Mouse (Mus musculus) heart, postnatal 0 days (tissue): ENCODE measurements at regions not wholly inside any gene's neighbourhood (a gene's known extent, or its start where the extent isn't known, plus 50 kb on each side); places are given as distances from the start of the nearest gene placed in this dataset.

ENCODE experiments used
- ATAC-seq: fragments of 200-750 bp; cut with Nextera tagmentation; 2 replicates; pipeline ENCODE4 v1.8.0; 2017; ENCODE audit warnings: low read depth, moderate number of reproducible peaks, moderate library complexity; ENCODE audit not compliant: insufficient read depth
- DNase-seq: peaks from one replicate; pipeline ENCODE4 v3.0.0-alpha.2; 2016; ENCODE audit warnings: low spot score
- H3K27ac ChIP-seq: fragments of 300-500 bp; sonication (generic); 2 replicates; pipeline ENCODE4 v1.5.1; 2014; ENCODE audit warnings: low read depth, mild to moderate bottlenecking
- H3K27me3 ChIP-seq: fragments of 300-500 bp; sonication (generic); 2 replicates; pipeline ENCODE4 v1.6.1; 2014; ENCODE audit warnings: low read length, mixed read lengths; ENCODE audit not compliant: control insufficient read depth, insufficient read depth
- H3K36me3 ChIP-seq: fragments of 300-500 bp; sonication (generic); replicated peaks from 2 replicates; pipeline ENCODE4 v1.6.1; 2014; ENCODE audit warnings: low read length, mixed read lengths; ENCODE audit not compliant: control insufficient read depth, insufficient read depth
- H3K4me1 ChIP-seq: fragments of 300-500 bp; sonication (generic); 2 replicates; pipeline ENCODE4 v1.6.1; 2014; ENCODE audit warnings: antibody characterized with exemption; ENCODE audit not compliant: control insufficient read depth, insufficient read depth
- H3K4me2 ChIP-seq: fragments of 300-500 bp; sonication (generic); 2 replicates; pipeline ENCODE4 v1.6.1; 2014; ENCODE audit warnings: low read depth, mild to moderate bottlenecking, low read length, moderate library complexity
- H3K4me3 ChIP-seq: fragments of 300-500 bp; sonication (generic); 2 replicates; pipeline ENCODE4 v1.5.1; 2014; ENCODE audit warnings: low read depth, low read length
- H3K9ac ChIP-seq: fragments of 300-500 bp; sonication (generic); replicated peaks from 2 replicates; pipeline ENCODE4 v1.6.1; 2014; ENCODE audit warnings: low read depth, low read length, mixed read lengths
- H3K9me3 ChIP-seq: fragments of 300-500 bp; sonication (generic); replicated peaks from 2 replicates; pipeline ENCODE4 v1.6.1; 2016; ENCODE audit warnings: low read length; ENCODE audit not compliant: control insufficient read depth
- CTCF ChIP-seq: IDR thresholded peaks from 2 replicates; pipeline ENCODE4 v1.5.1; 2016; ENCODE audit warnings: antibody characterized with exemption, control low read depth, low read depth
- EP300 ChIP-seq: IDR thresholded peaks from 2 replicates; pipeline ENCODE4 v1.6.1; 2016; ENCODE audit warnings: antibody characterized with exemption, low read depth
- WGBS: fragments of 180-500 bp; shearing (Covaris S2); extraction: QIAGEN DNeasy Blood & Tissue Kit; methylation state at CpG from one replicate; pipeline ENCODE4 v1.1.7; 2014; 5-methylcytosine and 5-hydroxymethylcytosine counted together

DNA sequence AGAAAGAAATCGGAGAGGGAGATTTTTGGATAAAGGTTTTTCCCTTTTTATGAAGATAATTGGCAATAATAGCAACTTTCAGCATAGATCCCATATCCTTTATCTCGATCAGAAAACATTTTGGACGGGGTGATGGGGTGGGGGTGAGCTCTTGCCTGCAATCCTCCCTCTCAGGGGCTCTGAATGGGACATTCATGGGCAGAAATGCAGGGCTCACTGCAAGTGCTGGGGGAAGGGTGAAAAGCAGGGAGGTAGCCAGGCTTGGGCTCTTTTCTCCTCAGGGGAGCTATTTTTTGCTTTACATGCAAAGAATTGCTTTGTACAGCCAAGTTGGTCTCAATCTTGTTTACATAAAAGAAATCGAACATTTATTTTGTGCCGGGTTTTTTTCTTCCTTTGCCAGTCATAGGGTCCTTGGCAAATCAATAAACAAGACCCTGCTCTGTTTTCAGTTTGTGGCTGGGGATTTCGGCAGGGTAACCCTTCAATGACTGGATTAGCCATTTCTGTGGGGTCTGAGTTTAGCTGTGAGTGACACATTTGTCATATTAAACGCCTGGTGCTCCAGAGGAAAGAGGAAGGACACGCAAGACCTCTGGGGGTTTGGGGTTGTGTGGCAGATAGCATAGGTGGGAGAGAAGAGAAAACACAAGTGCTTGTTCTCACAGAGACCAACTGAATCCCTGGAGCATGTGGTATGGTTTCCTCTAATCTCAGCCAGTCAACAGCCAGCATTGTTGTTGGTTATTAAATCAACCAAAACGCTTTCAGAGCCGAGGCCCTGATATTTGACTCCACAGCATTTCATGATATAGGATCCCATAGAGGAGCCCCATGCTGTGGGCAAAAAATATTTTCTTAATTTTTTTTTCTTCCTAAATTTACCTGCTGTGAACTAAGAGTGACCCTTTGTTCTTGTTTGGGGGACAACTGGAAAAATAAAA is 96.8 kb upstream of the Bmper start:
- ATAC-seq (no peak), DNase-seq (no peak)
- no peaks in the 10 kb centered on the region for H3K27me3 ChIP-seq
- H3K4me3 ChIP-seq: no peak overlapping the region
- no peaks in the 10 kb centered on the region for H3K4me1 ChIP-seq
- no peak overlapping the region for H3K4me2 ChIP-seq
- H3K36me3 ChIP-seq: no peaks in the 10 kb centered on the region
- no peak overlapping the region for H3K27ac ChIP-seq
- whole genome bisulfite sequencing: 67% methylated on average over 10 of the region's 10 CpGs
- no peaks in the 10 kb centered on the region for H3K9me3 ChIP-seq
- no peak overlapping the region for H3K9ac ChIP-seq
- TF ChIP-seq EP300 (no peak), CTCF (no peak)

- H3K9me3 ChIP-seq: no peaks in the 10 kb centered on the region
- no peak overlapping the region for H3K4me3 ChIP-seq
- DNase-seq (no peak), ATAC-seq (no peak)
- 48% methylated on average over 9 of the region's 9 CpGs for WGBS
- H3K4me2 ChIP-seq: no peak overlapping the region
- H3K9ac ChIP-seq: no peak overlapping the region
- no peaks in the 10 kb centered on the region for H3K27me3 ChIP-seq
- no peak overlapping the region for H3K27ac ChIP-seq
- no peaks in the 10 kb centered on the region for H3K36me3 ChIP-seq
- TF ChIP-seq EP300: no peak
- TF ChIP-seq CTCF: no peak
- H3K4me1 ChIP-seq: no peaks in the 10 kb centered on the region
Observed at GRCm38 (mm10) chr9:23127338-23128017, 95.4 kb upstream of the Bmper start.

DNA sequence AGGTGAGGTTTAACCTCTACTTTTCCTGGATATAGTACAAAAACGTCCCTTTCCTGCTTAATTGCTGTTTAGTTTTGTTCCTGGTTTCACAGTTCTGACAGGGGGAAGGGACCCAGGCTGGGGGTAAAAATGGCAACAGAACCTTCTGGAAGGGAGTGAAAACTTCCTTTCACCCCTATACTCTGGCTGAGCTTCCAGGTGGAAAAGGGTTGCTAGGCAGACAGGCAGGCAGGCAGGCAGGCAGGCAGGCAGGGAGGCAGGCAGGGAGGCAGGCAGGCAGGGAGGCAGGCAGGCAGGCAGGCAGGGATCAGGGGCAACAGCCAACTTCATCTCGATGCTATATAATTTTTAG is 94.9 kb upstream of the Bmper start:
- Histone ChIP-seq H3K4me3 (no peak overlapping the region), H3K36me3 (no peaks in the 10 kb centered on the region), H3K9ac (no peak overlapping the region), H3K27me3 (no peaks in the 10 kb centered on the region), H3K9me3 (no peaks in the 10 kb centered on the region), H3K4me1 (no peaks in the 10 kb centered on the region), H3K4me2 (no peak overlapping the region), H3K27ac (no peak overlapping the region)
- 81% methylated on average over 2 of the region's 2 CpGs for WGBS
- no peak for DNase-seq
- no peak for ATAC-seq
- TF ChIP-seq CTCF: no peak
- no peak for TF ChIP-seq EP300

- DNase-seq: no peak
- no peak for ATAC-seq
- Histone ChIP-seq H3K9ac (no peak overlapping the region), H3K4me2 (no peak overlapping the region), H3K4me1 (peaks cover 3% of the 10 kb centered on the region; the same call in 1 of the 2 replicates), H3K27ac (no peak overlapping the region), H3K9me3 (no peaks in the 10 kb centered on the region), H3K4me3 (no peak overlapping the region), H3K27me3 (no peaks in the 10 kb centered on the region), H3K36me3 (no peaks in the 10 kb centered on the region)
- no peak for TF ChIP-seq EP300
- no peak for TF ChIP-seq CTCF
- 88% methylated on average over 2 of the region's 2 CpGs for WGBS
Observed at GRCm38 (mm10) chr9:23134006-23134405, 88.9 kb upstream of the Bmper start.

GRCm38 (mm10) chr9:23134421-23135118 is 88.3 kb upstream of the Bmper start:
- peaks cover 3% of the 10 kb centered on the region; the same call in 1 of the 2 replicates for H3K4me1 ChIP-seq
- H3K9ac ChIP-seq: no peak overlapping the region
- H3K9me3 ChIP-seq: no peaks in the 10 kb centered on the region
- ATAC-seq (peak; percentile 14; the same call in 1 of the 2 replicates), DNase-seq (no peak)
- no peak for TF ChIP-seq EP300
- TF ChIP-seq CTCF: no peak
- H3K27ac ChIP-seq: no peak overlapping the region
- 56% methylated on average over 12 of the region's 12 CpGs for WGBS
- H3K4me2 ChIP-seq: no peak overlapping the region
- H3K36me3 ChIP-seq: no peaks in the 10 kb centered on the region
- H3K27me3 ChIP-seq: no peaks in the 10 kb centered on the region
- H3K4me3 ChIP-seq: no peak overlapping the region
